Mouse (Mus musculus) thymus, postnatal 36 days (tissue): ENCODE data around the gene Apobec3.
"Not testable (repeated sequence)": the region's sequence is repeated elsewhere in the genome, so short reads cannot be mapped to it uniquely, and the experiment has no call there.

Experiments
- DNase-seq, 2 experiments: peaks; one replicate each; pipeline ENCODE4 v3.0.0; 2022; ENCODE audit warnings: mixed read lengths in 2 of 2

Apobec3 gene

DNA sequence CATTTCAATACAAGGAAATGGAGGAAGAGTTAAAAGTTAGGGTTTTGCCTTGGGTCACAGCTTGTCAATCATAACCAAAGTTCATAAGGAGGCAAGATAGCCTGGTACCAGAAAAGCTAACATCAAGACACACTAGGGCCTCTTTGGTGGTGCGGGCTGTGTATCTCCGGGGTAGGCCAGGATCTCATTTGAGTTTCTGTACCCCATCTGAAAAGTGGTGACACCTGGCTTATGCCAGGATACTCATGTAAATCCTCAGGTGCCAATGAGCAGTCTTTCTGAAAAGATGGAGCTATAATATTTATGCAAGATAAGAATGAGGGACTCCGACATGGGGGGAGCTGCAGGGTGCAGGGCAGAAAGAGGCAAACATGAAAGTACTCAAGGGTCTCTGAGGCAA, 36.9 kb downstream of the Apobec3 start:
- no peak for DNase-seq

DNA sequence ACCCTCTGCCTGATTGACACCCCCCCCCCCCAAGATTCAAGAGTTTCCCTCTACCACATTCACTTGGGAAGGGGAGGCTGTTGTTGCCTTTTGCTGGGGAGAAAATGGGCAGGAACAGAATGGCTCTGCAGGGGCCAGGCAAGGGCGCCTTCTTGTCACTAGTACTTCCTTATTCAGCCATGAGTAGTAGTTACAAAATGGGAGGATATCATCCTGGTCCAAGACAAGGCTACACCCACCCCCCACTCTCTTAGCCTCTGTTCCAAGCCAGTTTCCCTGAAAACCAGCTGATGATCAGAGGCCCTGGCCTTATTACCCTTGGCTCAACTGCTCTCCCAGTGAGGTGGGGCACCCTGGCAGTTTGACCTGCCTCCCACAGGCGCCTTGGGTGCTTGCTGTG, 37.3 kb downstream of the Apobec3 start:
- no peak for DNase-seq

DNA sequence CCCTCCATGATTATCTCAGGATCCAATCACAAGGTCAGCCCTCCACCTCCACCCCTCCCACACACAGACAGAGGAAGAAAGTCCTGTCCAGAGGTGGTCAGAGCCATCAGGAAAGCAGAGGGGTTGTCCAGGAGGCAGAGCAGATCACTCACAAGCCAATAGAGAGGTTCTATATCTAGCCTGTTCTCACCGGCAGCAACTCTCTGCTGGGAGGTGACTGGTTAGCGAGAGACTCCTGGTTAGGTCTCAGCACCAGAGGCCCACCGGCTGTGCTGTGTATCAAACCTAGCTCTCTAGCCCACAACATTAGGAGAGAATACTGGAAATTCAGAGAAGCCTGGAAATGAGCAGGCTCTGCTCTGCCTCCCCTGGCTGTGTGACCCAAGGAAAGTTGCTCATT, 38.3 kb downstream of the Apobec3 start:
- no peak for DNase-seq

DNA sequence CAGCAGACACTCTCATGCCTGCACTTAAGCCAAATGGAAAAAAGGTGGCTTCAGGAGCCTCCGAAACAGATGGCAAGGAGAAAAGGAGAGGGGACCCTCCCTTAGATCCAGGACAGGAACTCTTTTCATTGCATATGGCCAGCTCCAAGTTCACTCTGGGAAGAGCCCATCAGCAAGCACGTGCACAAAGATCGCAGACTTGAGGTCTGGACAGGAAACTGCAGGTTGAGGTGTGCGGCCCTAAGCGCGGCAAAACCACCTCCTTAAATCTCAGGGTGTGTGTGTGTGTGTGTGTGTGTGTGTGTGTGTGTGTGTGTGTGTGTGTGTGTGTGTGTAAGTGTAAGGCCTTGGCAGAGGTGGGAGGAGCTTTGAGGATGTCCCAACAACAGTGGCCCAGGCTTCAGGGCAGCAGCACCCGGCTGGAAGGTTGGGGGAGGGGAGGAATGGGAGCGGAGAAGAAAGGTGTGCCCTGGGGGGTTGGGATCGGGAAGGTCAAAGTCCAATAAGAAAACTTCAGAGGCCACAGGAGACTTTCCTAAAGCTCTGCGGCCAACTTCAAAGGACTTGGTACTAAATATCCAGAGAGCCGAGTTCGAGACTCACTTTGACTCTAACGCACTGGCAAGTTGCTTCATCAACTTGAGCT, 40.2 kb downstream of the Apobec3 start:
- peak in 1 of 2 experiments; percentile 51 for DNase-seq

DNA sequence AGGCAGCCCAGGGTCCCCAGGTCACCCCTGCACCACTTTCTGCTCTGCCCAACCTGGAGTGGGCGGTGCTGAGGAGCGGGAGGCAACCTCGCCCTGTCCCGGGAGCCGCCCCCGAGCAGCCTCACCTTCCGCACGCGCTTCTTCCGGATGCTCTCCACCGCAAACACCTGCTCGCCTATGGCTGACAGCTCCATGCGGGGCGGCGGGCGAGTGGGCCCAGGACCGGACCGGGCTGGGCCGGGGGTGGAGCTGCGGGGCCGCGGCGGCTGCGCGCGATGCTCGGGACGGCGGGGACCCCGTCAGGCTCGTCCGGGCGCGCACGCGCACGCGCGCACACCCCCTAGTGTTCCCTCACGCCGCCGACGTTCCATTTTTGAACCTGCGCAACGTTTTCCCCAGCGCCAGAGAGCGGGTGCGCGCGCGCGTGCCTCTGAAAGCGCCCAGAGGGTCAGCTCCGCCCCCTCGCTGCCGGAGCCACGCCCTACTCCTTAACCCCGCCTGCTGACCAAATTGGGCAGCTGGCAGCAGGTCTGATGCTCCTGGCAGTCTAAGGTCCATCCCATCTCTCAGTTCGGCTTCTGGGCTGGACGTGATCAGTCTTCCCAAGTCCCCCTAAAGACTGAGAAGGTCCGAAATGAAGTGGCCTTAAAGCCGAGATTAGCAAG, 41.0 kb downstream of the Apobec3 start:
- peak; percentile 91 to 93 for DNase-seq

DNA sequence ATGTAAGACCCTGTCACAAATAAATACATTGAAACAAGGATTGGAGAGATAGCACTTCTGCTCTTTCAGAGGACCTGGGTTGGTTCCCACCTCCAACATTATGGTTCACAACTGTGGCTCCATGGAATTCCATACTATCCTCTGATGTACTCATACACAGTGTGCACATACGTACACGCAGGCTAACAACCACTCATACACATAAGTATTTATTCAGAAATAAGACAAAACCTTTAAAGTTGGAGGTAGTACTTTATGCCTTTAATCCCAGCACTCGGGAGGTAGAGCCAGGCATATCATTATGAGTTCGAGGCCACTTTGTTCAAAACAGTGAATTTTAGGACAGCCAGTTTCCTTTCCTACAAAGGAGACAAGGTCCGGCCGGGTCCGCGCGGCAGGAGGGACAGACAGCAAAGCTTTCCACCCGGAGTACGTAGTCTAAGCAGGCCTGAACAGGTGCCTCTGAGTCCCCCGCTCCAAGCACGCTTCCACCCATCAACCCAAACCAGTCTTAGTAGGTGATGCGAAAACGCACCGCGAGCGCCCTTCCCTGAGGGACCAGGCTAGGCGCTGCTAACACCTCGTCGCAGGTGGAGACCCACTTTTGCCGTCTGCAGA, 41.7 kb downstream of the Apobec3 start:
- no peak for DNase-seq

GRCm38 (mm10) chr15:79933670-79934514, 42.4 kb downstream of the Apobec3 start:
- DNase-seq = no peak

GRCm38 (mm10) chr15:79934776-79935175, 43.3 kb downstream of the Apobec3 start:
- no peak for DNase-seq

- no peak for DNase-seq
Observed at GRCm38 (mm10) chr15:79935654-79936373, 44.4 kb downstream of the Apobec3 start.

DNA sequence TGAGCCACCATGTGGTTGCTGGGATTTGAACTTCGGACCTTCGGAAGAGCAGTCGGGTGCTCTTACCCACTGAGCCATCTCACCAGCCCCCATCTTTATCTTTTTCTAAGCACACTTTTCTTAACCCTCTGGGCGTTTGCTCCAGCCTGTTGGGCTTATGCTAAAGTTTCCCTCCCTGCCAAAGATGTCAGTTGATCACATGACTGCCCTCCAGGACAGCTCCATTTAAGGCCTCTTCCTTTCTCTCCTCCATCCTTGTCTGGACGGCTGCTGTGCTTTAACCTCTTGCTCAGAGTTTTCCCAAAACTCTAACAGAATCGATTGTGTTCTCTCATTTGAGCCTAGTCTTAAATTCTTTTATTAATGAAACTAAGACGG, 44.9 kb downstream of the Apobec3 start:
- no peak for DNase-seq

DNA sequence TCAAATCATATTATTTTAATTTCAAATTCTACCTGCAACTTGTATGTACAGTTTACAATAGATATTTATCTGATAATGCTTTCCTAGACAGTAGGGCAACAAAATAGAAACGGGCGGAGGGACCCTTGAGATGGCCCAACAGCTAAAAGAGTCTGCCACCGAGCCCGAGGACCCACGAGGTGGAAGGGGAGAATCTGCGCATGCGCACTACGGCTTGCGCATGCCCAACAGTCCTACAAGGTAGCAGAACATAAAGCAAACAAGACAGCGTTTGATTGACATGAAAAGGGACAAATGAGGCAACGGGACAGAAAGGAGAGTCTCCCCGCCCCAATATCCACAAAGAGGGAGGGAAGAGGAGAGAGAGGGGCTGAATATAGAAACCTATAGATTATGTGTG, 47.6 kb downstream of the Apobec3 start:
- no peak for DNase-seq

DNA sequence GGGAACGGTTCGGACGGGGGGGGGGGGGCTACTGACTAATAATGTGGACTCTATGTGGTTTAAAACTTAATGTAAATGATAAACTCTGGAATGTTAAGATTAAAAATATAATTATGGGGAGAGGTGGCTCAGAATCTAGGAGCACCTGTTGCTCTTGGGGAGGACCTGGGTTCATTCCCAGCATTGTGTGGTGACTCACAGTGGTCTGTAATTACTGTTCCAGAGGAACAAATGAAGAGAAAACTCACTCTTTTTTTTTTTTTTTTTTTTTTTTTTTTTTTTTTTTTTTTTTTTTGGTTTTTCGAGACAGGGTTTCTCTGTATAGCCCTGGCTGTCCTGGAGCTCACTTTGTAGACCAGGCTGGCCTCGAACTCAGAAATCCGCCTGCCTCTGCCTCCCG, 48.0 kb downstream of the Apobec3 start:
- DNase-seq = not testable (repeated sequence)

GRCm38 (mm10) chr15:79939913-79940312, 48.5 kb downstream of the Apobec3 start:
- DNase-seq = no peak

- peak in 1 of 2 experiments; percentile 34 for DNase-seq
Observed at GRCm38 (mm10) chr15:79940932-79941331, 49.5 kb downstream of the Apobec3 start.

DNA sequence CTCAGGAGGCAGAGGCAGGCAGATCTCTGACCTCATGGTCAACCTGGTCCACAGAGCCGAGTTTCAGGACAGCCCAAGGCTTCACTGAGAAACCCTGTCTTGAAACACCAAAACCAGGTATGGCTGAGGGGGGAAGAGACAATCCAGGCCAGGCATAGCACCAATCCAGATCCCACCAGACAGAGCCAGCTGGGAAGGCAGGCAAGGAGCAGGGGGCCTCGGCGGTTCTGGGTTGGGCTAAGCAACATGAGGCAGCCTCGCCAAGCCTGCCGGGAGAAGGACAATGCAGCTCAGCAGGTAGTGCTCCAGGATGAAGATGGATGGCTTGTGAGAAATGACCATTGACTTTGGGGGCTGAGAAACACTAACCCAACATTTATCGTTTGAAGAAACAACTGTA, 51.1 kb downstream of the Apobec3 start:
- no peak for DNase-seq

DNA sequence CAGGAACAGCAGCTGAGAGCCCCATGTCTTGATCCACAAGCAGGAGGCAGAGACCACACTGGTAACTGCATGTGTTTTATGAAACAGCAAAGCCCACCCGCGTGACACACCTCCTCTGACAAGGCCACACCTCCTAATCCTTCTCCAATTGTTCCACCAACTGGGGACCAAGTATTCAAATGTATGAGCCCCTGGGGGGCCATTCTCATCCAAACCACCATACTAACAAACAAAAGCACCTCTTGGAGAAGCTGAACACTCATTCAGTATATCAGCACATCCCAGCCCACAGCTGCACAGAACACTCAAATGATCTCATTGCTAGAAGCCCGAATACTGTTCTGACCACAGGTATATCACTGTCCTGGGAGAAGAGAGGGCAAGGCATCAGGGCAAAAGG, 52.1 kb downstream of the Apobec3 start:
- DNase-seq = no peak

- DNase-seq = no peak
Observed at GRCm38 (mm10) chr15:79944948-79945347, 53.5 kb downstream of the Apobec3 start.

- peak; percentile 81 to 83 for DNase-seq
Observed at GRCm38 (mm10) chr15:79946022-79946421, 54.6 kb downstream of the Apobec3 start.

- peak; percentile 53 to 57 for DNase-seq
Observed at GRCm38 (mm10) chr15:79946790-79947189, 55.3 kb downstream of the Apobec3 start.

GRCm38 (mm10) chr15:79947681-79948080, 56.2 kb downstream of the Apobec3 start:
- no peak for DNase-seq

DNA sequence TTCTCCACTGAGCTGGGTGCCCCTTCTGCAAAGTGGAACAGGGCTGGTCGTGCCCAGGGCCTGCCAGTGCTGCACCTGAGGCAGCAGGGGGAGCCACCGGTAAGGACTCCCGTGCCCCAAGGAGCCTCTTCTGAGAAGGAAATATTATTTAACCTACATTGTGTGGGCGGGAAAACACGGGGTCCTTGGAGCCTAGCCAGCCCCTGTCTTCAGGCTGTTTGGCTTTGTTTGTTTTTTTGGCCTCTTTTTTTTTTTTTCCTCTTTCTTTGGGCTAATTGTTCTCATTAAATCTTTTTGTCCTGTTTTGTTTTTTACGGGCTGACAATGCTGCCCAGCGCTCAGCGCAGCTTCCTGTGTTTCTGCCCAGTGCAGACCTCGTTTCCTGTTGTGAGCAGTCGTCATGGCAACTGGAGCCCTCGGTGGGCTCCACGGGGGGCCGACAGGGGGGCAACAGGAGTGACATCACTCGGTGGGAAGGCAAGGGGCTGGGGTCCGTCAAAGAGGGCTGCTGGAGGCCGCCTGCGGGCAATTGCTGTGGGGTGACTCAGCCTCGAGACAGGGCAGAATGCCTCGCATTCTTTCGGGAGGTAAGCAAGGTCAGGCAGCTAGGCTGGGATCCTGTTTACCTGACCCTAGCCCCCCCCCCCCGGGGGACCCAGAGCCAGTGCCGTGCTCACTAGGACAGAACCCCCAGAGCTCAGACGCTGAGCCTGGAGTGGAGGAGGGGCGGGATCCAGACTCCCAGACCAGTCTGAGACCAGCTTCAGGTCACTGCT, 59.0 kb downstream of the Apobec3 start:
- DNase-seq = peak; percentile 84

- no peak for DNase-seq
Observed at GRCm38 (mm10) chr15:79951226-79951625, 59.8 kb downstream of the Apobec3 start.
